Mouse (Mus musculus) 416B (cell line): ENCODE measurements around the gene Mgme1.

Experiments used
- DNase-seq: peaks from one replicate; pipeline ENCODE4 v3.0.0; 2011; ENCODE audit warnings: low read depth

Gene Mgme1

DNA sequence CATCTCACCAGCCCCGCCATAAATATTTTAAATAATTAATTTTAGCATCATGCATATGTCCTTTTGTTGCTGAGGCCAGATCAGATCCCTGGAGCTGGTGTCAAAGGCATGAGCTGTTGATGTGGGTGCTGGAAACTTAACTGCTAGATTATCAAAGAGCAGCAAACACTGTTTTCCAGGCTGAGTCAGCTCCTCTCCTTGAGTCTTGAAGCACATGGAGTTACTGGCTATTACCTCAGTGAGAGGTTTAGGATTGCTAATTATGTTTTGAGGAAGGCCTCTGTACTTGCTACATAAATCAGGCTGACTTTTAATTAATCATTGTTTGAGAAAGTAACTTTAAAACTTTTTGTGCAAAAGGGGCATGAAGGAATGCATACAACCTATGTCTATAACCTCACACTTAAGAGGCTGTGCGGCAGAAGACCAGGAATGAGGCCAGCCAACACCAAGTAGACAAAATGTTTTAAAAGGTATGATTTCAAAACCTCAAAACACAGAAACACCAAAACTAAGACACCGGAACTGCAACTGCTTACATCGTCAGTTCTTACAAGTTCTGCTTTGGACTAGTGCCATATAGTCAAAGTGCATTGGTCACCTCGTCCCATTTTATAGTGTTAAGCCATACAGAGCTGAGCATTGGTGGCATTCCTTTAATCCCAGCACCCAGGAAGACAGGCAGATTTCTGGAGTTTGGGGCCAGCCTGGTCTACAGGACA lies 5.9 kb upstream of the Mgme1 start:
- peak; percentile 54 for DNase-seq

- DNase-seq: no peak
Measured at GRCm38 (mm10) chr2:144265120-144265488, 5.4 kb upstream of the Mgme1 start.

GRCm38 (mm10) chr2:144265916-144266683 lies 4.4 kb upstream of the Mgme1 start:
- no peak for DNase-seq

DNA sequence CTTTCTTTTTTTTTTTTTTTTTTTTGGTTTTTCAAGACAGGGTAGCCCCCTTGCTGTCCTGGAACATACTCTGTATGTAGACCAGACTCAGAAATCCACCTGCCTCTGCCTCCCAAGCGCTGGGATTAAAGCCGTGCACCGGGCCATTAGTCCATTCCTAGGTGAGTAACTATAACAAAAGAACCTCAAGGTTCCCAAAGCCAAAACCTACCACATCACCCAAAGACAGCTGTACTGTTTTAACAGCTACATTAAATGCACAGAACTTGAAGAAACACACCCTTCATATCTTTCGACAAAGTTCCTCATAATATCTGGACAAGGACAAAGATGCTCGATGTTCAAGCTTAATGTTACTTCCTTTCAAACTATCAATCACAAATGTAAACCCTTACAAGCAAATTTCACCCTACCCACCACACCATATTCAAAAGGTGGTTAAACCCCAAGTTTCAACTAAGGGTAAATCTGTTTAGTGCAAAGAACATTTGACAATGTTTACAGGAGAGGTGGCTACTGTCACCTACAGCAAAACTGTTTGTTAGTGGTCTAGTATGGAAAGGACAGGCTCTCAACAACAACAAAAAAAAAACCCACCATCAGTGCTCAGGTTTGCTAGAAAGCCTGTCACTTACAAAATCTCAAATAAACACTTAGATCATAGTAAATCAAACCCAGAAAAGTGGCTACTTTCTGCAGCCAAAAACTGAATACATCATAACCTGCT lies 3.3 kb upstream of the Mgme1 start:
- DNase-seq: no peak

GRCm38 (mm10) chr2:144267731-144268015 lies 2.8 kb upstream of the Mgme1 start:
- peak; percentile 66 for DNase-seq

DNA sequence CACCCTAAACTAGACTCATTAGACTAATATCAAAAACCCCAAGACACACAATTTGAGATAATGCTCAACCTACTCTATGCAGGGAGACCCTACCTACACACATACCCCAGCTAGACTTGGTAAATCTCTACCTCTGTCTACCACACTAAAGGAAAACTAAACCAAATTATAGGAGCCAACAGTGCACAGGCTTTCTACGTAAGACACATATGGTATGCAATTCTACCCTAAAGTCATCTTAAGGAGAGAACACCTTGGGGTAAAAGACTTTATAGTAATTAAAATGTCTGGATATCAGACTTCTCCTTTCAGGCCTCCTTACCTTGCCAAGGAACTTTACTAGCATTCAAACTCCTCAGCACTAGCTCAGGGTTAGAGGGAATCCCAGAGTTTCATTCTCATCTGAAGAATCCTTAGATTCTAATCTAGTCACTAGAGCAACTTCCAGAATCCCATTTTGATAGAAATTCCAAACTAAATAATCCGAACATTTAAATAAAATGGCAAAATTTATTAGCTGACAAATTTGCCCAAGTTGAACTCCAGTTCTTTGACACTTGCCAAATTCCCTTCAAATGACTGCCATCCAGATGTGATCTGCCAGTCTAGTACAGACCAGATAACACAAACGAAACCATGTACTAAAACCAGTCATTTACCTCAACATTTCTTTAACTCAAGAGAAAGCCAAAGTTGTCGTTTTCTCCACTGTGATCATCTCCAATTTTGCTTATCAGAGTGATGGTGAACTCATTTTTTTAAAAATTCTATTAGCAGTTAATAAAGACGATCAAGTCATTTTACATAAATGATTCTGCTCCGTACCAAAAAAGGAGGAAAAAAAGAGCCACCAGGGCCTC lies 1.8 kb upstream of the Mgme1 start:
- DNase-seq: peak; percentile 28

DNA sequence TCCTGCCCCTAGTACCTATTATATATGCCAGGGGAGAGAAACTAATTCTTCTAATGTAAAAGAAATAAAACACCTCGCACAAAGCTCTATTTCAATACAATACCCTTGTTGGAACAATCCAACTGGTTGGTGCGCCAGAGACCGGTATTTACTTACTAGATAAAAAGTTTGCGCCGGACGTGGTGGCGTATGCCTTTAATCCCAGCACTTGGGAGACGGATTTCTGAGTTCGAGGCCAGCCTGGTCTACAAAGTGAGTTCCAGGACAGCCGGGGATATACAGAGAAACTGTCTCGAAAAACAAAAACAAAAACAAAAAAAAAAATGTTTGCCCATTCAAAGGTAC lies 1.2 kb upstream of the Mgme1 start:
- DNase-seq: peak; percentile 50

GRCm38 (mm10) chr2:144269679-144270475 lies 586 bp upstream of the Mgme1 start:
- peak; percentile 50 for DNase-seq

DNA sequence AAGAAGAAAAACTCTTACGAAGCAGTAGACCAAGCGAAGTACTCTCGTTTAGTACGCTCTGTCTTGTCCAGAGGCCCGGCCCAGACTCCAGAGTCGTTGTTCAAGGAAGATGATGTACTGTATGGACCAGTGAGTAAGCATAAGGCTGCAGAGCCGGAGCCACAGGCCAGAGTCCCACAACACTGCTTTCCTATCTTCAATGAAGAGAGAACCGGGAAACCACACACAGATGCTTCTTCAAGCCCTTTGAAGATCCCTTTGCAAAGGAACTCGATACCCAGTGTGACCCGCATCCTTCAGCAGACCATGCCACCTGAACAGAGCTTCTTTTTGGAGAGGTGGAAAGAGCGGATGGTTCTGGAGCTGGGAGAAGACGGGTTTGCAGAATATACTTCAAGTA lies 1.6 kb downstream of the Mgme1 start:
- peak; percentile 32 for DNase-seq

DNA sequence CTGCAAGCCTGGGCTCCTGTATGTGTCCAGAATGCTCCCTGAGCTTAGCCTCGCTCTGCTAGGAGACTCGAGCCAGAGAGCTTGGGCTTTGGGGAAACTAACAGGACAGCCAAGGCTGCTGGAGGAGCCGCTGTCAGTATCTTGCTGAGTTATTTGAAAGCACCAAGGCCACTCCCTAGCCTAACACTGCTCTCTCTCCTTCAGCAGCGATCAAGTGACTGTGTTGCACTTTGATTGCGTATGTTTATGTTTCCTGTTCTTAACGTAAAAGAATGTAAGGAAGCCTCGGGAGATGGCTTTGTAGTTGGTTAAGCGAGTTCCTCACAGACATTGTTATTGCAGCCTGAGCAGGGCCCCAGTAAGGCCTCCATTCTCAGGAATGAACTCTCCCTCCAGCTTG lies 4.3 kb downstream of the Mgme1 start:
- peak; percentile 39 for DNase-seq

- no peak for DNase-seq
Measured at GRCm38 (mm10) chr2:144276885-144277284, 6.4 kb downstream of the Mgme1 start.

DNA sequence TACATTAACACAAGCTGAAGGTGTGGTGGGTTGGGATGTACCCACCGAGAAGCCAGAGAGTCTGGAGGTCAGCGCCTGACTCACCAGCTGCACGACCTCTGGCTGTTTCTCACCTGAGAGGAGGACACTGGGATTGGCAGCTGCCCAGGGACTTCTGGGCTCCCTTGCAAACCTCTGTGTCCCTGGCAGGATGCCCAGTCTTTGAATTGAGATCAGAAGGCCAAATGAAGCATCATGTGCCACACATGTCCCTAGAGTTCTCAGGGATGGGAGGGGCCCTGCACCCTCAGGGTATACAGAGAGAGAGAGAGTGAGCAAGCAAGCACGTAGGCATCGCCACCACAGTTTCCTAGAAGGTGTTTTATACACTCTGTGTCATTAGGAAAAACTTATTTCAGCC lies 9.3 kb downstream of the Mgme1 start:
- peak; percentile 66 for DNase-seq

- DNase-seq: no peak
Measured at GRCm38 (mm10) chr2:144280568-144280967, 10.1 kb downstream of the Mgme1 start.

DNA sequence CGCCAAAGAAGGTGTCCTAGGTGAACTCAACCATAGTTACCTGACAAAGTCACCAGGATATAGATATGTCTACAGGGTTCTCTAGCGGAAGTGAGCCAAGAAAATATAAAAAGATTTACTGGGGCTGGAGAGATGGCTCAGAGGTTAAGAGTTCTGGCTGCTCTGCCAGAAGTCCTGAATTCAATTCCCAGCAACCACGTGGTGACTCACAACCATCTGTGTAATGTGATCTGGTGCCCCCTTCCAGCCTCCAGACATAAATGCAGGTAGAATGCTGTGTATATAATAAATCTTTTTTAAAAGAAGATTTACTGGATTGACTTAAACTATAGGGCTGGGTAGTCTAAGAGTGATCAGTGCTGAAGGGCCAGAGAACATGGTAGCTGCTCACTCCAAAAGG lies 11.0 kb downstream of the Mgme1 start:
- DNase-seq: peak; percentile 39

DNA sequence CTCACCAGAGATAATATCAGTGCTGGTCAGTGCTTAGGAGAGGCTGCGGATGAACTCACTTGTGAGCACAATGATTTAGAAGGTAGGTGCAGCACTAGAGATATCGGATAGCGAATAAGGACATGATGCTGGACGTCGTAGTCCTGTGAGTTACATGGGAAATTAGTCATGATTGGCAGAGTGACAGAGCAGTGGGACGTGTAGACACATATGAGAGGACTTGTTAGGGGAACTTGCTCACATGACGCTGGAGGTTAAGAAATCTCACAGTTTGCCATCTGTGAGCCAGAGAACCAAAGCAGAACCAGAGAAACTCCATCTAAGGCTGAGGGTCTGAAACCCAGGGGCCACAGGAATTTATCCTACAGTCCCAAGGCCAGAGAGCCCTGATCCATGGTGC lies 19.9 kb downstream of the Mgme1 start:
- peak; percentile 77 for DNase-seq

DNA sequence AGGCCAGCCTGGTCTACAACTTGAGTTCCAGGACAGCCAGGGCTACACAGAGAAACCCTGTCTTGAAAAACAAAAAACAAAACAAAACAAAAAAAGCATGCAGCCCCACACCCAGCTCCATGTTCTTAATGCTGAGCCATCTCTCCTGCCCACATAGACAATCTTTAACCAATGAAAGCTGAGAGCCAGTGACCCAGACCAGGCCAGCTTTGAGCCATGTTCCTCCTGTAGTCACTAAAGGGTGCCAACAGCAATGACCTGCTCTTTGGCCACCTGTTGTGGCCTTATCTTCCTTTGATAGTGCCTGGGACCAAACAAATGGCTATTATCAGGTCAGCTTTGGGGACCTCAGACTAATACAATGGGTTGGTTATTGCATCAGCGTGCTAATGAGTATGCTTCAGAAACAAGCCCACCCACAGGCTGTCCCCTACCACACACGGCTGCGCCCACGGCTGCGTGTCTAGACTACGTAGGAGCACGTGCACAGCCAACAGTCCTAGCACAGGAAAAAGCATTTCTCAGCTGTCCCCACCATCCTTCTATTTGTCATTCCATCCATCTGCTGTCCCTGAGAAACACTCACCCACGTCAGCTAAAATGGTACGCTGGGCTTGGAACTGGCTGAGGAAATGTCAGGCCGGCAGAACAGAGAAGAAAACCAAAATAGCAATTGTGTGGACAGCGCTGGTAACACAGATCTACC lies 21.3 kb downstream of the Mgme1 start:
- no peak for DNase-seq

DNA sequence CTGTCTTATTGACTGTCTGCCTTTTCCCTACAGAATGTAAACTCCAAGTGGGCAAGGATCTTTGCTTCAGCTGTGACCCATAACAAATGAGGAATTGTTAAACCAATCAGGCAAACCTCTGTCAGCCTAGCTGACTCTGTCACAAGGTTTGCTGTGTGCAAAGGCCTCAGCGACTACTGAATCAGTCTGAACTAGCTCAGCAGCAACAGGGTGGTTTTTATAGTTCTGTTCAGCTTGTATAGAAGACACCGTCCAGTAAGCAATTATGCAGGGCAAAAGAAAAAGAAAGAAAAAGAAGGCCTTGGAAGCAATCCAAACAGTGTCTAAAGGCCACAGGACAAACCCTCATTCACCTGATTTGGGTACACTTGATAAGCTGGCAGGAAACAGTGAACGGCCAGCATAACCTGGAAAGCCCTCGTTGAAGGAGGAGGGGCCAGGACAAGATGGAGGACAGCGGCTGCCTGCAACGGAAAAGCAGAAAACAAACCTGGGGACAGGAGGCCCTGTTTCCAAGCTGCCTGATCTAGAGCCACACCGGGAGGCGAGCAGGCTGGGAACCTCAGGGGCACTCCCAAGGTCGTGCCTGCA lies 24.8 kb downstream of the Mgme1 start:
- peak; percentile 22 for DNase-seq

- peak; percentile 88 for DNase-seq
Measured at GRCm38 (mm10) chr2:144299749-144300669, 29.5 kb downstream of the Mgme1 start.

- DNase-seq: peak; percentile 46
Measured at GRCm38 (mm10) chr2:144301101-144301500, 30.6 kb downstream of the Mgme1 start.
